Mouse (Mus musculus) embryo, embryonic 9.5 days (tissue): ENCODE measurements around the gene B4galnt1.
"Not testable (repeated sequence)": the region's sequence is repeated elsewhere in the genome, so short reads cannot be mapped to it uniquely, and the experiment has no call there.

Experiments used
- DNase-seq: peaks from one replicate; pipeline ENCODE4 v3.0.0-alpha.2; 2017; ENCODE audit errors: extremely low spot score

Gene B4galnt1

DNA sequence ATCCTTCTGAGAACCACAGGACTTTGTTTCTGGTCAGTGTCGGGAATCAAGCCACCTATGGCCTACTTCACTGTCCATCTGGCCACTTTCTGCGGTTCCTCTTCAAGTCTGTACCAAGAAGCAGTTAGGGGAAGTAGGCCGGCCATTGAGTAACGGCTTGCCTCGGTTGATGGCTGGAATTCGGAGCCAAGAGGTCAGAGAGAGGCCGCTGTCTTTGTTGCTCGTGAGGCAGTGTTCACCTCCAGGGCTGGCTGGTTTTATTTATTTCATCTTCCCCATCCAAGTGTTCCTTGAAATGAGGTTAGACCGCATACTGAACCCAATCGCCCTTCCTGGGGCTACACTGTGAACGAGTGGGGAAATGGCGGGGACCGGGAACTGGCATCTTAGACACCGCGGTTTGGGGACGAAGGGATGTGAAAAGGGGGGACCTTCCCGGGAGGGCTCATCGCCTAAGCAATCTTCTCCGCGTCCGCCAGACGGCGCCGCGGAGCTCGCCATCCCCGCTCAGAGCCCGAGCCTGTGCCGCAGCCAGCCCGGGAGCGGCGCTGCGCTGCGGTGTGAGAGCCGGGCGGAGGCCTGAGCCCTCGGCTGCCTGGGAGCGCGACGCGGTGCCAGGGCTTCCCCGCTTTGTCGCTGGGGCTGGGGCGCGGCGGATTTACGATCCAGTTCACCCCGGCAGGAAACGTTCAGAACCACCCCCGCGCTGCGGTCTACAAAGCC lies at the start of gene B4galnt1:
B4galnt1 (plus strand) TSS at position 595 of the 723 bp plus-strand sequence.
- DNase-seq, result peak; percentile 87

DNA sequence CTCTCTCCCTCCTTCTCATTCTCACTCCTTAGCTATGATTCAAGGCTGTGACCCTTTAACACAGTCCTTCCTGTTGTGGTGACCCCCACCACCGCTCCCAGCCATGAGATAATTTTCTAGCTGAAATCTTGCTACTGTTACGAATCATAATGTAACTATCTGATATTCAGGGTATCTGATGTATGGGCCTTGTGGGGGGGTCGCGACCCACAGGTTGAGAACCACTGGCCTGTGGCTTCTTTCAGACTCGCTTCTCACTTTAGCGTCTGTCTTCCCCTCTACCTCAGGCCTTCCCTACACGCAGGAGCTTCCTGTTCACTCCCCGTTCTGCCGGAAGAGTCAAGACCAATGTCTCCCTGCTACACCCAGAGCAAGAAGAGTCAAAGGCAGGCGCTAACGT lies 46.6 kb upstream of the B4galnt1 start:
- no peak for DNase-seq

DNA sequence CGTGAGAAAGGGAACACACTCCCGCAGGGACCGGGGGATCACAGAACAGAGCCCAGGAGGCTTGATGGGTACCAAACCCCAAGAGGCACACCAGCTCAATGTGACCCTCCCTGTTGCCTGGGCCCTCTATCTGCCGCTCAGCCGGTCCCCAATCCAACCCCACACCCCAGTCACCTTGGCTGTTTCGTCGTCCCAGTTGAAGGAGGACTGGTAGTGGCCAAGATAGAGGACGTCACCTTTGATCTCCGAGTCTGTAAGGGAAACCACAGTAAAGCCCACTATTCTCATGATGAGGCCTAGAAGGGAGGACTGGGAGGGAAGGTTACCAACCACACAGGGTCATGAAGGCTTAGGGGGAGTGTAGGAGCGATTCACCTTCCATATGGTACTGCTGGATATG lies 45.8 kb upstream of the B4galnt1 start:
- no peak for DNase-seq

DNA sequence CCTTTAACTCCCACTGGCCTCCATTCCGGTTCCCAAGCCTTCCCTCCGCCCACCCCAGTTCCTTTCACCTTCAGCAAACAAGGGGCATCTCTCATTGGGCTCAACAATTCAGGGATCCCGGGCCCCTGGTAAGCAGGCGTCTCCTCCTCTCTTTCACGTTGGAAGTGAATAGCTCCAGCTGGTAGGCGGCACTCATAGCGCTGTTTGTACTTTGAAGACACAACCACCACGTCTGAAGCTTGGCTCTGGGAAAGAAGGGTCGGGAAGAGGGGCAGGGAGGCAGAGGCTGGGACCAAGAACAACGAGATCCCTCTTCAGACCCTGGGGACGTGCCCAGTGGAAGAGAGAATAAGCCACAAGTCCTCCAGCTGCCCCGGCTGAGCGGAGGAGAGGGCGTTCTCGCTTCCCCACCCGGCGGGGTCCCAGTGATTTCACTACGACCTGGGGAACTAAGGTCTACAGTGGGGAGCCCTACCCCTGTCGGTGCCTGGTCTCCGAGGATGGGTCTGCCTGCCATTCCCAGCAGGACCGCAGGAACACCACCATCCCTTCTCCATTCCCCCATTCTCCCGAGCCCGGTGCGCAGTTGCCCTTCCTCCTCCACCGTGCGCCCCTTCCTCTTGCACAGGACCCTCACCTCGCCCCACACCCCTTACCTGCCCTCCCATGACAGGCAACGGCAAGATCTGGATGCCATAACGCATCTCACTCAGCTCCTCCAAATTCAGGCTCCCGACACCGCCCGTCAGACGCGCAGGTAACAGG lies 44.5 kb upstream of the B4galnt1 start:
- no peak for DNase-seq

DNA sequence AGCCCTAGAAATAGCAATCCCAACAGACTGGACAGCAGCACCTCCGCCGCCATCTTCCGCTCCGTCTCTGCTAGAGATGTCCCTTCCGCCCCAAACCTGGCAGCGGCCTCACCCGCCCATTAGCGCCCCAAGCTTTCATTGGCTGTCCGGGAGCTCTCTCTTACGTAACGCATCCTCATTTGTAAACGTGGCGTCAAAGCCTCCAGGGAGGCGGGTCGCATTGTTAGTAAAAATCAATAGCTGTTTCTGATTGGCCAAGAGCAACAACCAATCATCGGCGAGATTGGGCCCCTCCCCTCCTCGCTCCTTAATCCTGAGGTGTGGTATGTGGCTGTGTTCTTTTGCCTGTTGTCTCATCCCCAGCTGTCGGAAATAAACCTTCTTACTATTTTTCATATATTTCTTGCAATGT lies 44.0 kb upstream of the B4galnt1 start, which contains the start of gene Os9:
Os9 (minus strand) TSS at position 66 of the 412 bp plus-strand sequence.
- peak; percentile 97 for DNase-seq

GRCm38 (mm10) chr10:127122018-127122417 lies 43.0 kb upstream of the B4galnt1 start:
- no peak for DNase-seq

- DNase-seq, result peak; percentile 53
Measured at GRCm38 (mm10) chr10:127122784-127123435, 42.1 kb upstream of the B4galnt1 start.

GRCm38 (mm10) chr10:127123436-127123805 lies 41.6 kb upstream of the B4galnt1 start:
- peak; percentile 67 for DNase-seq

GRCm38 (mm10) chr10:127125210-127126001 lies 39.6 kb upstream of the B4galnt1 start:
- no peak for DNase-seq

- no peak for DNase-seq
Measured at GRCm38 (mm10) chr10:127126579-127126978, 38.4 kb upstream of the B4galnt1 start.

DNA sequence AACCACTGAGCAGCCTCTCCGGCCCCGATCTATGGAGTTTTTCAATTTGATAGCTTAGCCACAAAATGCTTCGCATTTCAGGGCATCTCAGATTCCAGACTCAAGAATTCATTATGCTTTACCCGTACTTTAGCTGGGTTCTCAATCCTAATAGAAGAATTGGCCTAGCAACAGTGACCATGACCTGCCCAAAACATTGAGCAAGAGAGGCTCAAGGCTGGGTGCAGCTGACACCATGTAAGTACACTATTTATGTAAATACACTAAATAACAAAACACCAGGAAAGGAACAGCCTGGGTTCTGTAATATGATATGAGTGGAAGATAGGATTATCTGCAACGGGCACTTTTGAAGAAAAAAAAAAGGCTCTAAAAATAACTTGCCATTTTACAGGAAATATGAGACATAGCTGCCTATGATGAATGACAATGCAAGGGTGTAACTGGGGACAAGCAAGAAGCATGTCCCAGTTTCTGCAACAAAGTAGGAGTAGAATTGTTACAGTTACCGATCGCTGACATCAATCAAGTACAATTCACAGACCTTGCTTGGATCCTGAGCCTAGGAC lies 37.2 kb upstream of the B4galnt1 start:
- DNase-seq, result no peak

GRCm38 (mm10) chr10:127129431-127129830 lies 35.6 kb upstream of the B4galnt1 start:
- DNase-seq, result no peak

DNA sequence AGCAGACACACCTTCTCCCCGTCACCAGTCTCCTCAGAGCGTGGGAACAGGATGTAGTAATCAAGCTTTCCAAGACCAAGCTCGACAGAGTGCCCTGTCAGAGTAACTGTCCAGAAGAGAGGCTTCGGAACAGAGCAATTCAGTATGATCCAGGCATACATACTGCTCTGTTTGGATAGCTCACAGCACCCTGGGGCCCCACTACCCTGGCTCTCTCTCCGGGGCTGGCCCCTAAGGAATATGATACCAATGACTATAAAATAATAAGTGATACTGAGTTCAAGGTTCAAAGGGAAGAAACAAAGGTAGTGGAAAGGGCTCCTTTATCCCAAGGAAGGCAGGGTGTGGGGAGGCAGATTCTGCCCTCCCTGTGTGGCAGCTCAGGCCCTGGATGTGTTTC lies 32.6 kb upstream of the B4galnt1 start:
- no peak for DNase-seq

GRCm38 (mm10) chr10:127134394-127135035 lies 30.5 kb upstream of the B4galnt1 start:
- not testable (repeated sequence) for DNase-seq

- no peak for DNase-seq
Measured at GRCm38 (mm10) chr10:127135118-127135836, 29.7 kb upstream of the B4galnt1 start.

DNA sequence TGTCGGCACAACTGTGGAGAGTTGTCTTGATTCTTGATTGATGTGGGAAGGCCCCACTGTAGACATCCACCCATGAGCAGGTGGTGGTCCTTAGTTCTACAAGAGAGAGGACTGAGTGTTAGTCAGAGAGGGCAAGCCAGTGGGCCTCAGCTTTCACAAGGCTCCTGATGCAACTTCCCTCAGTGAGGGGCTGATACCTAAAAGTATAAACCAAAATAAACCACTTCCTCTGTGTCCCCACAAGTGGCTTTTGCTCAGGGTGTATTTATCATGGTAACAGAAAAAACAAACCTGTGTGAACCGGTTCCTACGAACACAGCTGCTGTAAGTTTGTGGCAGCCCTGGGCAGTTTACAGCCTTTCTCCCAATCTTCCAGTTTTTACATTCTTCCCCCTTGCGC lies 28.5 kb upstream of the B4galnt1 start:
- DNase-seq, result no peak

GRCm38 (mm10) chr10:127137896-127138295 lies 27.1 kb upstream of the B4galnt1 start:
- no peak for DNase-seq

- DNase-seq, result no peak
Measured at GRCm38 (mm10) chr10:127138328-127139141, 26.5 kb upstream of the B4galnt1 start.

- no peak for DNase-seq
Measured at GRCm38 (mm10) chr10:127140971-127141370, 24.1 kb upstream of the B4galnt1 start.
